Mouse (Mus musculus) cerebellum, adult 11-12 months (tissue): ENCODE results near the gene Vti1a.

Experiments used
- DNase-seq: peaks from one replicate; pipeline ENCODE4 v3.0.0; 2022

The Vti1a gene

GRCm38 (mm10) chr19:55641891-55642290, 325.8 kb downstream of the Vti1a start:
- DNase-seq = no peak

- DNase-seq = no peak
Observed at GRCm38 (mm10) chr19:55642361-55642760, 326.3 kb downstream of the Vti1a start.

GRCm38 (mm10) chr19:55643288-55643901, 327.3 kb downstream of the Vti1a start:
- DNase-seq = no peak

- no peak for DNase-seq
Observed at GRCm38 (mm10) chr19:55643931-55644330, 327.8 kb downstream of the Vti1a start.

GRCm38 (mm10) chr19:55649363-55649762, 333.3 kb downstream of the Vti1a start:
- DNase-seq = no peak

GRCm38 (mm10) chr19:55651017-55651416, 334.9 kb downstream of the Vti1a start:
- no peak for DNase-seq

- DNase-seq = no peak
Observed at GRCm38 (mm10) chr19:55652693-55653265, 336.7 kb downstream of the Vti1a start.

- no peak for DNase-seq
Observed at GRCm38 (mm10) chr19:55660165-55660564, 344.1 kb downstream of the Vti1a start.

GRCm38 (mm10) chr19:55662521-55663223, 346.6 kb downstream of the Vti1a start:
- DNase-seq = no peak

GRCm38 (mm10) chr19:55667787-55668186, 351.7 kb downstream of the Vti1a start:
- DNase-seq = no peak

- no peak for DNase-seq
Observed at GRCm38 (mm10) chr19:55668896-55669295, 352.8 kb downstream of the Vti1a start.
